Mouse (Mus musculus) midbrain, postnatal 0 days (tissue): ENCODE data around the gene Gm29582. TPM values are rescaled to one million over a fixed set of nuclear protein-coding genes. Genes with fewer than 3 reads are reported as not detected.
"Not testable (repeated sequence)": the region's sequence is repeated elsewhere in the genome, so short reads cannot be mapped to it uniquely, and the experiment has no call there.

Source experiments
- ATAC-seq: fragments of 200-750 bp; cut with Nextera tagmentation; 2 replicates; pipeline ENCODE4 v1.8.0; 2017; ENCODE audit warnings: moderate number of reproducible peaks, mild to moderate bottlenecking, moderate TSS enrichment, moderate library complexity; ENCODE audit not compliant: low FRiP score
- DNase-seq: peaks from one replicate; pipeline ENCODE4 v3.0.0-alpha.2; 2015; ENCODE audit warnings: low spot score
- H3K27ac ChIP-seq: fragments of 300-500 bp; sonication (generic); 2 replicates; pipeline ENCODE4 v1.5.1; 2014; ENCODE audit warnings: low read depth, mild to moderate bottlenecking, low read length, mixed read lengths
- H3K27me3 ChIP-seq: fragments of 300-500 bp; sonication (generic); 2 replicates; pipeline ENCODE4 v1.6.1; 2014; ENCODE audit warnings: low read length, control low read depth, mixed read lengths; ENCODE audit not compliant: insufficient read depth
- H3K36me3 ChIP-seq: fragments of 300-500 bp; sonication (generic); 2 replicates; pipeline ENCODE4 v1.6.1; 2014; ENCODE audit warnings: low read length, control low read depth, mixed read lengths; ENCODE audit not compliant: insufficient read depth
- H3K4me1 ChIP-seq: fragments of 300-500 bp; sonication (generic); 2 replicates; pipeline ENCODE4 v1.6.1; 2014; ENCODE audit warnings: mild to moderate bottlenecking, control low read depth, antibody characterized with exemption, low read length, mixed read lengths; ENCODE audit not compliant: insufficient read depth
- H3K4me2 ChIP-seq: fragments of 300-500 bp; sonication (generic); 2 replicates; pipeline ENCODE4 v1.6.1; 2014; ENCODE audit warnings: low read depth, mild to moderate bottlenecking, low read length, mixed read lengths; ENCODE audit not compliant: poor library complexity, severe bottlenecking
- H3K4me3 ChIP-seq: fragments of 300-500 bp; sonication (generic); 2 replicates; pipeline ENCODE4 v1.5.1; 2014; ENCODE audit warnings: low read depth, mild to moderate bottlenecking, low read length, moderate library complexity
- H3K9ac ChIP-seq: fragments of 300-500 bp; sonication (generic); replicated peaks from 2 replicates; pipeline ENCODE4 v1.6.1; 2014; ENCODE audit warnings: mild to moderate bottlenecking, low read length, moderate library complexity, mixed read lengths; ENCODE audit not compliant: poor library complexity, severe bottlenecking
- H3K9me3 ChIP-seq: fragments of 300-500 bp; sonication (generic); 2 replicates; pipeline ENCODE4 v1.6.1; 2016; ENCODE audit warnings: low read length, control low read depth
- WGBS: fragments of 180-500 bp; shearing (Covaris S2); extraction: QIAGEN DNeasy Blood & Tissue Kit; methylation state at CpG from one replicate; pipeline ENCODE4 v1.1.7; 2014; 5-methylcytosine and 5-hydroxymethylcytosine counted together
- polyA plus RNA-seq: library from polyadenylated mRNA; unstranded; fragments of >200 nt; fragmentation: Nextera tagmentation; extraction: Ambion mirVana; gene quantifications from 2 replicates; pipeline ENCODE4 v1.2.1, GENCODE M21; 2015
- total RNA-seq: library from RNA; depleted of rRNA; stranded (reverse); fragments of >200 nt; gene quantifications from 2 replicates; pipeline ENCODE4 v1.2.3, GENCODE M21; 2014; rRNA removed

Gm29582 gene
- total RNA-seq (not detected in 2 replicates), polyA plus RNA-seq (not detected in 2 replicates)

DNA sequence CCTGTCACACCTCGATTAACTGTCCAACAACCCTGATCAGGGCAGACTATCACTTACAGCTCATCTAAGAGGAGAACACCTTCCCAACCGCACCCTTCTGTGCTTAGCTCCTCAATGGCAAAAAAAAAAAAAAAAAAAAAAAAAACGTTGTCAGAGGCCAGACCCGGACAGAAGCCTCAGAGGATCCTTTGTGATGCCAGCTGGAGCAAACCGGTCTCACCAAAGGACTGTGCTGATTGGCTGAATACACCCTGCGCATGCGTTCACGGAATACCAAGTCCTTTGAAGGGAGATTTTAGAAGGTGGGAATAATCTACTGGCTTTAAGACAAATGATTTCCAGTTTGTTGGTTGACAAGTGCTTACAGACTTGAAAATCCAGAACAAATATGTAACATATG is at the start of gene Gm29582:
TSS of gene Gm29582 (minus strand) at position 101 of the 400 bp plus-strand sequence.
- H3K4me2 ChIP-seq, H3K4me1 ChIP-seq, DNase-seq, H3K9me3 ChIP-seq, ATAC-seq, H3K27me3 ChIP-seq, H3K36me3 ChIP-seq, H3K27ac ChIP-seq, H3K9ac ChIP-seq, H3K4me3 ChIP-seq: not testable (repeated sequence)
- no CpG with 5 or more reads among the region's 8 CpGs for WGBS
